Mouse (Mus musculus): ENCODE measurements around the gene Eps8.

Gene Eps8

DNA sequence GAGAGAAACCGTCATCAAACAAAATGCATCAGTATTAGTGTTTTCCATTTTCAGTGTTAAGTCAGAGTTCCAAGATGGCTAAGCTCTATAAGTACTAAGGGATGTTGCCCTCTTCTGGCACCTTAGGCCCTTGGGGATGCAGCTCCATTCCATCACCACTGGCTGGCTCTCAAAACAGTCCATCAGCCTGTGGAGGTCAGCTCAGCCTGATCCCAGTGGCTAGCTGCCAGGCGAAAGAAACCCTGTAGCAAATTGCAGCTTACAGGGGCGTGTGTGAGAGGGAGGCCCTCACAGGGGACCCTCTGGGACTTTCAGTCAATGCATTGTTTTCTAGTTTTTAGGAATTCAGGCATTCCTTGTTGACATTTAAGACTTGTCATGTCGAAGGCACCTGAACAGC lies 40.8 kb downstream of the Eps8 start:
- DNase-seq (ENCODE audit: low read depth, low spot score): no peak

DNA sequence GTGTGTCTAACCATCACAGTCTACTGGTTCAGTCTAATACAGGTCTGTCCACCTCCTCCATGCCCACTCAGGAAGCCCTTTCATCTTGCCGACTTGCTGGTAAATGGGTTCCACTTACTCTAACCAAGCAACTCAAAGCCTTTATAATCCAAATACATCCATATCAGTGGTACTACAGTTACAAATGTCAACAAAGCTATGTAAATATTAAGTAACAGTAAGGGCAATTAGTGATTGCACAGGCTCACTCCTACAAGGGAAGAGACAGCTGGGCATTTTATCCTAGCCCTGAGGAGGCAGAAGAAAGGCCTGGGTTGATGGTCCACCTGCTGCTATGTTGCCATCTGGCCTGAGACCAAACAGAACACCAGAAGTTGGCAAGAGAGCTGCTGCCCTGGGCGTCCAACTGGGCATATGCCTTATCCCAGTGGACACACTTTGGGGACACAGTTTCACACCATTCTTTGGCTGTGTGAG lies 42.6 kb downstream of the Eps8 start:
- DNase-seq (ENCODE audit: low read depth, low spot score): no peak

DNA sequence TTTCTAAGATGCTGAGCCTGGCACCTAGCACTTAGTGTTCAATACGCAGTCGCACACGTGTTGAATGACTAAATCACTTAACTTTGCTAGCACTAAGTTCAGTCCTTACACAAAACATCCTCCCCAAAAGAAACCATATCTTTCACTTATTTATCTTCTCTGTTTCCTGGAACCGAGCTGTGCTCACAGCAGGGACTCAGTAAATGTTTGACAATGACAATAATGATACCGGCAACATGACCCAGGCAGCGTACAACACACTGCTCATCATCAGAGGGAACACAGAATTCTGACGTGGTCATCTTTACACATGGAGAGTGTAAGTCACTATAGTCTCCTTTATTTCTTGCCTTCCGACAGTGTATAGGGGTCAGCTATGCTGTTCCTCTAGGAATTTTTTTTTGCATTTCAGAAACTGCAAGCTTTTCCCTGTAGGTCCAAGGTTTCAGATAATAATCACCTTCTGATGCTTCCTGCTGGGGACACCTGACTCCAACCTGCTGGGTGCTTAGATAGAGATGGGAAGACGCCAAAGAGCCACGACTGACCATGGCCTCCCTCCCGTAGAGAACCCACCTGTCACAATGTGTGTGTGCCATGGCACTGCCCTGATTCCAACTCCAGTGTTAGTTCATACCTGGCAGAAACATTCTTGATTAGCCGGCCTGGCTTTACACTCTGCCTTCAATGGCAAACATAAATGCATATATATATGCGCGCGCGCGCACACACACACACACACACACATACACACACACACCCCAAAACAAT lies 46.3 kb downstream of the Eps8 start:
- DNase-seq (ENCODE audit: low read depth, low spot score): no peak

DNA sequence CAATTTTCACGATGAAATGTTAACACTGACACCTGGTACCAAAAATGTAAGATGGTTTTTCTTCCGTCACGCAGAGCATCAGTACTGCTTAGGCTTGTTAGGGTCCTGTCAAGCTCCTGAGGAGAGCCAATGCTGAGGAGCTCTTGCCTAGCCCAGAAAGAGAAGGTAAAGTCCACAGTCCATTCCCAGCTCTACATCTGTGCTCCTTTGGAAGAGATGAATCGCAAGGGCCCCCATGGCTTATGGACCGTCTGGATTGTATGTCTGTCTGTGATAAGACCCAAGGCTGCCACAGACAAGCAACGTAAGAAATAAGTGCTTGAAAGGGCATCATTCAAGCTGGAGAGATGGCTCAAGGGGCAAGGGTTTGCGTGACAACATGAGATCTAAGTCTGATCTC lies 48.1 kb downstream of the Eps8 start:
- DNase-seq (ENCODE audit: low read depth, low spot score): no peak

DNA sequence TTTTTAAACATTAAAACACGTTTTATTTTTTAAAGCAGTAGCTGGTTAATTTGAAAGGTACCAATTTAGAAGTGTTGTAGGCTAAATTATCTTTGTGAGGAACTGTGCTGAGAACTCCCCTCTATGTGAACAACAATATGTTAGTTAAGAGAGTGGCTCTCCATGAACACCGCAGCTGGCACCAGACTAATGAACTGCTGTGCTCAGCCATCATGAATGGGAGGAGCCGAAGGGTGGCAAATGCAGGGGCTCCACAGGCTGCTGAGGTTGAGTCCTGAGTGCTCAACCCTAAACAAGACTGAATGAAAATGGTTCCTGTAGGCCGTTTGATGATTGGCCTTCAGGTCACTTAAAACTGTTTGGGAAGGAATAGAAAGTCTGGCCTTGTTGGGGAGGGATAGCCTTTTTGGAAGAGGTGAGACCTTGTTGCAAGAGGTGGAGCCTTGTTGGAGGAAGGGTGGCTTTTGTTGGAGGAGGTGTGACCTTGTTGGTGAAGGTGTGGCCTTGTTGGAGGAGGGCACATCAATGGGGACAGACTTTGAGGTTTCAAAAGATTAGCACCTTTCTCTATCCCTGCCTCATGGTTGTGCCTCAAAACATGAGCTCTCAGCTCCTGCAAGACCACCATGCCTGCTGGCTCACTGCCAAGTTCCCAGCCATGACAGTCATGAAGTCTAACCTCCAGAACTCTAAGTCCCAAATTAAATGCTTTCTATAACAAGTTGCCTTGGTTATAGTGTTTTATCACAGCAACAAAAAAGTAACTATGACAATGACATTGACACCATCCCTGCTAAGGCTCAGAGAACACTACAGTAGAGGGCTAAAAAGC lies 50.0 kb downstream of the Eps8 start:
- DNase-seq (ENCODE audit: low read depth, low spot score): peak; percentile 19

DNA sequence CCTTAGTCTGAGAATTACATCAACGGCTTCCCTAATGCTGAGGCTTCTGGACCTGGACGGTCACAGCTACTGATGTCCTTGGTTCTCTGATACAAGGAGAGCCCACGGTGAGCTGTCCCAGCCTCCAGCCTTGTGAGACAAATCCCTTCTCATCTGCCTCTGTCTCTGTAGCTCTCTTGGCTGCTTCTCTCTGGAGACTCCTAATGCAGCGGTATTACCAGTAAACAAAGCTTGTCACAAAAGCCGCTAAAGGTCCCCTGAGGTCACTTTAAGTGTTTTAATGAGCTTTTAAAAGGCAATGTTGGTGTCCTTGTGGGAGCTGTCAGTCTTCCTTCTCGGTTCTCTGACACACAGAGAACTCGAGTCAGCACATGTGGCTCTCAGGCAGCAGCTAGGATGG lies 56.4 kb downstream of the Eps8 start:
- DNase-seq (ENCODE audit: low read depth, low spot score): no peak

DNA sequence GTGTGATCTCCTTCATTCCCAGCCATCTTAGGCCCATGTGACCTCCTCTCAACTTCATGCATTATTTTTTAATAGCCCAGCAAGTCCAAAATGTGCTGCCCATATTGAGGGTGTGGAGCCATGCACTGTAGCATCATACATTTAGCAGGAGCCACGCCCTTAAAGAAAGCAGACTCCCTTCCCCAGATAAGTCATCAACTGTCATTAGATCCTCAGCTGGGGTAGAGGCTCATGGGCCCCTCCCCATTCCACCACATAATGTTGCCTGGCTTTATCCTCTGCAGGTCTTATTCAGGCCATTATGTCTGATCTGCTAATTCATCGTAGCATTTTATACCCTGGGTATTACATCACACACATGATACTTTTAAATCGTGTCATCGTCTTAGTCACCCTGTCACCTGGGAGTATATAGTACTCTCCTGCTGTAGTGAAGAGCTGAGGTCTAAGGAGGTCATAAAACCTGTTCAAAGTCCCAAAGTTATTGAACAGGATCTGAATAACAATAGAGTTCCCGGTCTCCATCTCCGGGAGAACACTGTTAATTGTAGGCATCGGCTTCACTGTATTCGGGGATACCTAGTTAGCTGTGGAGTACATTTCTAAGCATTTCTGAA lies 57.1 kb downstream of the Eps8 start:
- DNase-seq (ENCODE audit: low read depth, low spot score): no peak

DNA sequence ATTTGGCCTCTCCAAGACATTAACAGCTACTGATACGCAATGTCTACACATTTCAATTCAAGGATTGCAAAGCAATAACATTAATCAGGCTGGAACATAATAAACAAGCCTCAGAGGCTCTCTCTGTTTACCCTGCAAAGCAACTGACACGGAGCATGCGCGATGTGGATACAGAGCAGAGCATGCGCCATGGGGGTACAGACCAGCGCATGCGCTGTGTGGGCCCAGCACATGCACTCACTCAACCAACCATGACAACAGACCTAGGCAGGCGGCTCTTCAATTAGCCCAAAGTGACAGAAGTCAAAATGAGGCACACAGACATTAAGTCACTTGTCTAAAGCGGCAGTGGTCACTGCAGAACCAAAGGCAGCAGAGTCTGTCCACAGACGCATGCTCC lies 62.1 kb downstream of the Eps8 start:
- DNase-seq (ENCODE audit: low read depth, low spot score): no peak

DNA sequence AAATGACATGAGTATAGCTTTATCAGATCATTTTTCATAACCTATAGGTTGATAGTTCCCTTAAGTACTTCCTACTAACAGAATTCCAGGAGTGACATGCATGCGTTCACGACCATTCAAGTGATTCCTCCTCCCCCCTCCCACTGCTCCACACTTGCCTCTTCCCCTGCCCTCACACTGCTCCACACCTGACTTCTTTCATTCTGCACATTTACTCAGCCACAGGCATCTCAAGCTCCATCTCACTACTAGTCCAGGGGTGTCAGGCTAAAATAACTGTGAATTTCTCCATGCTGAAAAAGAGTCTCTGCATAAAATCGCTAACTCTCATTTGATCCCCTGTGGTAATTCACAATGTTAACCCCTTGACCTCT lies 65.4 kb downstream of the Eps8 start:
- DNase-seq (ENCODE audit: low read depth, low spot score): no peak

DNA sequence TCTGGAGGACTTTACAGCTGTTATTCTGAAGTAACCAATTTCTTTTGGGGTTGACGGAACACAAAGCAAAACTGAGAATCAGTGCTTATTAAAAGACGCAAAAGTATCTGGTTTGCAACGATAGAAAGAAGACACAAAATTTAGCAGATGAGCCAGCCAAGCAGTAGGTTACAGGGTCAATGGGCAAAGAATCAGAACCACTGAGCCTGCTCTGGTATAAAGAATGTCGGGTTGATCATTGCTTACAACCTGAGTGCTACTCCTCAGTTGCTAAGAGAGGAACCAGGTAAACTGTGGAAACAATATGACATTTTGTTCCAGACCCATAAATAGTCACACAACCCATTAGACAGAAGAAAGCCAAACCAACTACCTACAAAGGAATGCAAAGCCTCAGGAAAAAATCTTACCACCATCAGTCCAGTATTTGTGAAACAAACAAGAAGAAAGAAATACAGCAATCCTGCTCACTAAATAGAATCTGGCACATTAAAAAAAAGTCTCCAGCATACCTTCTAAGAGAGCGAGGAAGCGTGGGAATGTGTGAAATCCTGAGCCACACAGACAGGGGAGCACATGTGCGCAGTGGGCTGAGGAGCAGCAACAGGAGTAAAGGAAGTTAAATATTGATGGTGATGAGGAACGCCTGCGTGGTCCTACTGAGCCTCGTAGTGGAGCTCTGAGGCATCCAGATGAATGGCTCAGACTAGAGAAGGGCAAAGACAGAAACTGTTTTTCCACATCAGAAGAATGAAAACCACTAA lies 66.0 kb downstream of the Eps8 start:
- DNase-seq (ENCODE audit: low read depth, low spot score): no peak

DNA sequence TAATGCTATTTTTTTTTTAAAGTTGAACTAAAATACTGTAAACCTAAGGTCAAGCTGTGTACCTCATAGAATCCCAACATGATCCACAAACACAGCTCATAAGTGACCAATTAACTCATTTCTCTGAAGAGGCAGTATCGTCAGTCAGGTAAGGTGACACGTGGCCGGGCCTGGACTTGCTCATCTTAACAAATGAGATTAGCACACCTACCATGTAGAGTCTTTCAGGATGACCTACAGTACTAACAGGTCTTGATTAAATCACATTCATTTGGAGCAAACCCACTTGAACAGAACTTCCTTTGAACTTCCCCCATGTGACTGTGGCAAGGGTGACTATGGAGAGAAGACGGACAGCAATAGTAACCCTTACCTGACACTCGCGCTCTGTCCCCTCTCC lies 66.8 kb downstream of the Eps8 start:
- no peak for DNase-seq (ENCODE audit: low read depth, low spot score)

DNA sequence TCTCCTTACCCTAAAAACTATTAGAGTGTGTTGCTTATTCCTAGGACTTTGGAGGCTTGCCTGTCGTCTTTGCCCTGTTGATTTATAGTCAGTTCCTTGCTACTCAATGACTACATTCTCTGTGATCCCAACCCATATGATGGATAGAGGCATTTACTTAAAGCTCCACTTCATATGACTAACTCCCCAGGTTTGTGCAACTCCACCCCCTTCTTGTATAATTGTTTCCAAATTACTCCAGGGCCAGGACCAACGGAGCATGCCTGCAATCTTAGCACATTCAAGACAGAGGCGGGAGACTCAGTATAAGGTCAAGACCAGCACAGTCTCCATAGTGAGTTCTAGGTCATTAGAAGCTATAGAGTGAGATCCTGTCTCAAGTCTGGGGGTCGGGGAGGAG lies 69.4 kb downstream of the Eps8 start:
- DNase-seq (ENCODE audit: low read depth, low spot score): no peak

DNA sequence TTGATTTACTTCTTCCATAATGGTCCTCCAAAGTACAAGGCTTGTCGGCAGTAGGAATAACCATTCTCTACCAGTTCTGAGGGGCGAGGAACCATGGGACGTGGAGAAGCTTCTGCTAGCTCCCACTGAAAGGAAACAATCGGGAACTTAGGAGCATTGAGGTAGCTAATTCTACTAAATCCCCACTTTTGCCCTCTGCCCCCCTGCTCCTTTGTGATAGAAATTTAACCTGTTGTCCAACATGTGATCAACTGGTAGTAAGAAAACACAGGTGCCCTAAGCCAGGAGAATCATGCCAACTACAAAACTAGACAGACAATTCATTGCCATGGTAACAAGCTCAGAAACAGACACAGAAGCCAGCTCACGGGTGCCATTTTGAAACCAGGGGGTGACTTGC lies 71.6 kb downstream of the Eps8 start:
- DNase-seq (ENCODE audit: low read depth, low spot score): no peak

DNA sequence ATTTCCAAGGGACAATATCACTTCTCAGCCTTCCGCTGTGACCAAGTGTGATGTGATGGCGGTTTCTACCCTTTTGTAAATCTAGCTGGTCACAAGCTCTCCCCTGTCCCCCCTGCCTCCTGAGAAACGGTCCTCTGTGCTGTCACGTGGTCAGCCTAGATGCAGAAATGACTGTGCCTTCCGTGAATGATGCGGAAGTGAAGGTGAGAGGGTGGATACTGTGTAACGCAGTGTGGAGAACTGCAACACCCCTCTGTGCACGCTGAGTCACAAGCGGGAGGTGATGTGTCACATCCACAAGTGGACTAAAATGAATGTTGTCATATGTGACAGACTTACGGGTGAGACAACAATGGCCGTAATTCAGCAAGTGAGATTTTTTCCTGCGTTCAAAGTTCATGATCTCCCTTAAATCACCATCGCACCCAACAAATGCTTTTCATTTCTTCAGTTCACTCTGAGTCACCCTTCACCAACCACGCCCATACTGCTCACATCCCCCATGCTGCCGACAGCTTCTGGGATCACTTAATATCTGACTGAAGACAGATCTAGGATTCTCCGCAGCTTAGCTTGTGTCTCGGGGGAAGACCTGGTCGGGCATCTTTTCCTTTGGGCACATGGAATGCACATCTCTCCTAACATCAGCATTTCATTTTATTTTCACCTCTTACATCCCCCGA lies 72.3 kb downstream of the Eps8 start:
- DNase-seq (ENCODE audit: low read depth, low spot score): no peak

DNA sequence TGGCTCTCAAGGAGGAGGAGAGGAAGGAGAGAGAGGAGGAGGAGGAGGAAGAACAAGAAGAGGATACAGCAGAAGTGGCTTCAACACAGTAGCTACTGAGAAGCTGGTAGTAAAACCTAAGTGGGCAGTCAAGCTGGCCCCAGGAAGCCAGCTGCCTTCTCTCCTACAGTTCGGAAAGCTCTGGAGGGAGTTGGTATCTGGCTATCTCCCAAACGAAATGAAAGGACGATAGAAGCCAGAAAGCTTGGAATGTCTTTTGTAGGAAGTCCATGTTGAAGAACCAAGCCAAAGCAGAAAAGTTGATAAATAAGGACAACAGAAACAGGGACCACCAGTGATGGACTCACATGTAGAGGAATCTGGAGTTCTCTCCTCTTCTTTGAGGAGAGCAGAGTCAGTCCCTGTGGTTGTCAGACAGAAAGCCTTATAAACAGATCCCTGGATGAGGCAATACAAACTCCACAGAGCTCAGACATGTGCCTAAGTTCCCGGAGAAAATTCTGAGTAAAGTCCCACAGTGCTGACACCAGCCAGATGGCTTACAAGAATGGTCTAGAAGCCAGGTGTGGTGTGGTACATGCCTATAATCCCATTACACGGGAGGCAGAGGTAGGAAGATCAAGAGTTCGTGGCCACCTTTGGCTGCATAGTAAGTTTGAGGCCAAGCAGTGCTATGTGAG lies 73.2 kb downstream of the Eps8 start:
- DNase-seq (ENCODE audit: low read depth, low spot score): no peak

DNA sequence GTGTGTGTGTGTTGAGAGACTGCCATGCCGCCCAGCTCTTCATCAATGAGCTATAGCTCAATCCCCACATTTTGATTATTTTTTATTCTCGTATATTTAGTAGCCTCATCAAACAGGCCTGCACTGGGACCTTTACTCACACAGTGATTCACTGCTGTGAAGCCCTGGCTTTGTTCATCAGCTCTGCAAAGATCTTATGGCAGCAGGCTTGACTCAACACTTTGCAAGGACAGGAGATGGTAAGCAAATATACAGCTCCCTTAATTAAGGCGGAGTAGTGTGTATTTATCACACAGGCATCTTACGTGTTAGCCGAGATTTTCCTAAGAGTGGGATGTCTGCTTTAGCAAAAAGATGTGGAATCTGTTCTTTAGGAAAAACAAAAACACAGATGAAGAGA lies 74.2 kb downstream of the Eps8 start:
- no peak for DNase-seq (ENCODE audit: low read depth, low spot score)

DNA sequence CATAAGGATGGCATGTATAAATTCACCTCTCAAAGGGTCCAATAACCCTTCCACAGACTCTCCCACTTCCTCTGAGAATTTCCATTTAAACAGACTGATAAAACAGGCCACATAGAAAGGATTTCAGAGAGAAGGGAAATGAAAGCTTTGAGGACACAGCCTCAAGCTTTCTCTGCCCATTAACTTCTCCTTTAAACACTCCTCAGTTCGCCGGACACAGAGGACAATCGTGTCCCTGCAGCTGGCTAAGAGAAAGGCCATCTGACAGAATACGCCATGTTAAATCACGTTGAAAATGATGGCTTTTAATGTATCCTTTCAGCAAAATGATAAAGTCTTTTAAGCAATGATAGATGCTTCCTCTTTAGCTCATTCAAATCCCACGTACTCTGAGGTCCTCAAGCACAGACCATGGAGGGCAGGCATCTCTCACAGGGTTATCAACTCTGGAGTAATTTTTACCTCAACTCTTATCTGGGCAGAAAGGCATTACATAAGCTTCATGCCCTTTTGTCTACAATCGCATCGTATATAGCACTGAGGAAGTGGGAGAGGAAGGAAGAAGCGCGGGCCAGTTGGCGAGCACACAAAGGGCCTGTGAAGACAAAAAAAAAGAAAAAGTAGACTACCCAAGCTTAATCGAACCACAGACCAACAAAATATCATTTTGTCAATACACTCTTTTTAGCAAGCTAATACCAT lies 77.9 kb downstream of the Eps8 start:
- DNase-seq (ENCODE audit: low read depth, low spot score): no peak

DNA sequence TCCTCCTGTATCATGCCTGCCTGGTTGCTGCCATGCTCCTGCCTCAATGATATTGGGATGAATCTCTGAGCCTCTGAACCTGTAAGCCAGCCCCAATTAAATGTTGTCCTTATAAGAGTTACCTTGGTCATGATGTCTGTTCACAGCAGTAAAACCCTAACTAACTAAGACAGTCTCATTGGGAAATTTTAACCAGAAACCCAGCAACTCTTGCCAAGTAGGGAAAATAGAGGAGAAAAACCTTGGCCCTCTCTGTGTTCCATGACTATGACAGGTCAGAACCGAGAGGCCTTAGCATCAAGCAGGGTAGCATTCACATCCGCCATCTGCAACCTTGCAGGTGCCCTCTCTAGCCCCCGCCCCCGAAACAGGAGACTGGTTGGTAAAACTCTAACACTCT lies 78.6 kb downstream of the Eps8 start:
- no peak for DNase-seq (ENCODE audit: low read depth, low spot score)

DNA sequence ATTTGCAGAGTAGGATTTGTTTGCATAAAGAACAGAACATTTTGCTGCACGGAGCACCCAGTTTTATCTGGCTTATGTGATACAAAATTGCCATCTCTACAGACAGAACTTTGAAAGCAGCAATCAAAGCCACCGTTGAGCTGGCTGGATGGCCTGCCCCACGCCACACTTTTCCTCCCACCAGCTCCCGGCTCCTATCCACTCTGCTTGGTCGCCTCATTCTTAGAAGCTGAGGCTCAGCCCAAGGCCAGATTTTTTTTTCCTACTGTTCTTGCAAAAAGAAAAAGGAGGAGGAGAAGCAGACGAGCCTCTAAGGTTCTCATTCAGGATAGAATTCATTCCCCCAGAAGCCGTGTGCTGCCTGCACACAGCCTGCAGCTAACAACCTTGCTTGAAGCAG lies 80.8 kb downstream of the Eps8 start:
- no peak for DNase-seq (ENCODE audit: low read depth, low spot score)

DNA sequence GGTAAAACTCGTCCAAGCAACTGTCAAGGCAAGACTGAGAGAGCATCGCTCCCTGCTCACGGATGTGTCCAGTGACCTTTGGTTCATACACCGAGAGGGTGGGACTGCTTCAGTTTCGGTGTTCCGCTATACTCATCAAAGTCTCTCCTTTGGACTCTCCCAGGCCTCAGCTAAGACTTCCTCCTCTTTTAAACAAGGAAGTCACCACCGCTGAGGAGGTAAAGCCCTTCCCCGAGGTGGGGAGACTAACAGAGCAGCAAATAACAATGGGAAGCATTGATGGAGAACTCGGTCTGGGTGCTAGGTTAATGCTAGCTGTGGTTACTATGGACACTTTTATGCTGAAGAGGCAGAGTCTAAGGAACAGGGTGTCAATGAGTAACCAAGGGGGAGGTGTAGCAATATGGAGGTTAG lies 84.0 kb downstream of the Eps8 start:
- DNase-seq (ENCODE audit: low read depth, low spot score): no peak

Measured in ES-CJ7 (cell line).